Mouse (Mus musculus): ENCODE results near the gene Tulp2. TPM values are rescaled to one million over a fixed set of nuclear protein-coding genes. Genes with fewer than 3 reads are reported as not detected.

Gene Tulp2
- polyA plus RNA-seq (2014; fragmentation: Nextera tagmentation; extraction: Ambion mirVana): 1.7 and 2.9 TPM in 2 replicates

- no peak within 1 kb of the TSS for H3K4me3 ChIP-seq (ENCODE audit: low read depth, low read length)
- whole genome bisulfite sequencing: 46% methylated on average over 15 of the region's 15 CpGs
- ATAC-seq (ENCODE audit: insufficient number of reproducible peaks, insufficient read depth, low FRiP score, low read depth): peak; percentile 71; the same call in 1 of the 2 replicates
- H3K27me3 ChIP-seq (ENCODE audit: control insufficient read depth, insufficient read depth, low read length): no peaks in the 10 kb centered on the region
- H3K27ac ChIP-seq (ENCODE audit: low read length): no peak within 1 kb of the TSS
- no peaks in the 10 kb centered on the region for H3K9me3 ChIP-seq (ENCODE audit: control insufficient read depth, low read depth, low read length)
- H3K36me3 ChIP-seq (ENCODE audit: control insufficient read depth, insufficient read depth, low read length): no peaks in the 10 kb centered on the region
- no peaks in the 10 kb centered on the region for H3K4me1 ChIP-seq (ENCODE audit: control insufficient read depth, insufficient read depth, low read length)
- H3K4me2 ChIP-seq (replicated peaks; ENCODE audit: low read depth, low read length): no peak within 1 kb of the TSS
- no peak within 1 kb of the TSS for H3K9ac ChIP-seq (replicated peaks; ENCODE audit: low read depth, low read length)
Measured at GRCm38 (mm10) chr7:45481374-45481927, at the start of gene Tulp2. Gene Tulp2, plus strand, starts transcription at chr7:45481877.

DNA sequence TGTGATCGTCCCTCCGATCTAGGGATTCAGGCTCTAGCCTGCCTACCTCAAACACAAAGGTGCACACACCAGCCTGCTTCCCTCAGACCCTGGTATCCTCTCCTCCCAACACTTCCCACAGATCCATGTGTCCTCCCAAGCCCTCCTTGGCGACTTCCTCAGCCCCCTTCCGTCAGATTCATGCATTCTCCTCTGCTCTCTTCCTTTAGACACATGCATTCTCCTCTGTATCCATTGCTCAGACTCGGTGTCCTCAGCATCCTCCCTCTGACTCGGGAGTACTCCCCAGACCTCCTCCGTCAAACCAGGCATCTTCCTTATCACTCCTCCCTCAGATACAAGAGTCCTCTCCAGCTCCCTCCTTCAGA, 47.9 kb upstream of the Tulp2 start:
- Histone ChIP-seq H3K4me2 (replicated peaks; ENCODE audit: low read depth, low read length) (peak overlapping the region; percentile 98), H3K4me3 (ENCODE audit: low read depth, low read length) (peak overlapping the region; percentile 88), H3K4me1 (ENCODE audit: control insufficient read depth, insufficient read depth, low read length) (peaks cover 28% of the 10 kb centered on the region), H3K9me3 (ENCODE audit: control insufficient read depth, low read depth, low read length) (no peaks in the 10 kb centered on the region), H3K9ac (replicated peaks; ENCODE audit: low read depth, low read length) (peak overlapping the region; percentile 84), H3K27me3 (ENCODE audit: control insufficient read depth, insufficient read depth, low read length) (no peaks in the 10 kb centered on the region), H3K36me3 (ENCODE audit: control insufficient read depth, insufficient read depth, low read length) (peaks cover 20% of the 10 kb centered on the region), H3K27ac (ENCODE audit: low read length) (peak overlapping the region; percentile 84)
- no peak for ATAC-seq (ENCODE audit: insufficient number of reproducible peaks, insufficient read depth, low FRiP score, low read depth)
- 2% methylated on average over 7 of the region's 7 CpGs for whole genome bisulfite sequencing

DNA sequence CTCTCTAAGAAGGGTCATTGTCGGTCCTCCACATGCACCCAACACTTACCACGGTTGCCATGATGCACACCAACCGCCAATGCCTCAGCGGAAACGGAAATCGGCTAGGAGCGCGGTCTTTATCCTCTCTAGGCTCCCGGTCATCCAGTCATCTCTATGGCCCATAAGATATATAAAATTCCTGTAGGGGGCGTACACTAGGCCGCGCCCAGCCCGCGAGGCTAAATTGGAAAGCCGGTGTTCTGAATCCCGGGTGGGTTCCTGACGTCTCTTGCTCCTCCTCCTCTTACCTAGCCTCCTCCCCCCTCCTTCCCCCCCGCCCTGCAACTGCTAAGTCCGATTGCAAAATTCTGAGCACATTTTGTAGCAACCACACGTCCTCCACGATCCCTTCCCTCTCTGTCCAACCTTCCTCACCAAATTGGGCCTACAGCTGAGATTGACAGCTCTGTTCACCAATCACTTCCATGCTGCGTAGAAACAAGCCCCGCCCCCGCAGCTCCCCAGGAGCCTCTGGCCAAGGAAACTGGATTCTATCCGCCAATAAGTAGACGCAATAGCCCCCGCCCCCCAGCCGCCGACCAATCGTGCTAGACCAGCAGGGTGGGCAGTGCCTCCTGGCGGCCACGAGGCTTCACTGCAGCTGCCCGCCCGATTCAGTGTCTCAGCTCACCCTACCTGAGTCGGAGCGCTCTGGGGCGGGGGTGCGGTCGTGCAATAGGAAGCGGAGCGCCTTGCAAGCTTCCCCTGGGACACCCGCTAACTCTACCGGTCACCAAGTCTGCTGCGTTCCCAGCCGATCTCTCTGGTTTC, 47.3 kb upstream of the Tulp2 start, which contains the start of gene Gys1:
TSS of gene Gys1 (plus strand) at position 642 of the 813 bp plus-strand sequence.
- peak within 1 kb of the TSS; percentile 88 for H3K4me3 ChIP-seq (ENCODE audit: low read depth, low read length)
- H3K9ac ChIP-seq (replicated peaks; ENCODE audit: low read depth, low read length): peak within 1 kb of the TSS; percentile 84
- peak within 1 kb of the TSS; percentile 84 for H3K27ac ChIP-seq (ENCODE audit: low read length)
- H3K36me3 ChIP-seq (ENCODE audit: control insufficient read depth, insufficient read depth, low read length): peaks cover 15% of the 10 kb centered on the region
- no peaks in the 10 kb centered on the region for H3K27me3 ChIP-seq (ENCODE audit: control insufficient read depth, insufficient read depth, low read length)
- peak within 1 kb of the TSS; percentile 98 for H3K4me2 ChIP-seq (replicated peaks; ENCODE audit: low read depth, low read length)
- ATAC-seq (ENCODE audit: insufficient number of reproducible peaks, insufficient read depth, low FRiP score, low read depth): peak; percentile 96
- no peaks in the 10 kb centered on the region for H3K9me3 ChIP-seq (ENCODE audit: control insufficient read depth, low read depth, low read length)
- WGBS: under 1% methylated on average over 45 of the region's 45 CpGs
- peaks cover 28% of the 10 kb centered on the region for H3K4me1 ChIP-seq (ENCODE audit: control insufficient read depth, insufficient read depth, low read length)

- H3K27me3 ChIP-seq (ENCODE audit: control insufficient read depth, insufficient read depth, low read length): no peaks in the 10 kb centered on the region
- H3K36me3 ChIP-seq (ENCODE audit: control insufficient read depth, insufficient read depth, low read length): peaks cover 9% of the 10 kb centered on the region
- H3K9ac ChIP-seq (replicated peaks; ENCODE audit: low read depth, low read length): peak overlapping the region; percentile 67
- peak overlapping the region; percentile 90 for H3K4me2 ChIP-seq (replicated peaks; ENCODE audit: low read depth, low read length)
- no peaks in the 10 kb centered on the region for H3K9me3 ChIP-seq (ENCODE audit: control insufficient read depth, low read depth, low read length)
- 0 out of 2 replicates have a peak, but pooled peaks have one; percentile 3 for ATAC-seq (ENCODE audit: insufficient number of reproducible peaks, insufficient read depth, low FRiP score, low read depth)
- peaks cover 28% of the 10 kb centered on the region for H3K4me1 ChIP-seq (ENCODE audit: control insufficient read depth, insufficient read depth, low read length)
- peak overlapping the region; percentile 68 for H3K27ac ChIP-seq (ENCODE audit: low read length)
- WGBS: 2% methylated on average over 16 of the region's 16 CpGs
- H3K4me3 ChIP-seq (ENCODE audit: low read depth, low read length): peak overlapping the region; percentile 88
Measured at GRCm38 (mm10) chr7:45435038-45435437, 46.6 kb upstream of the Tulp2 start.

- no peaks in the 10 kb centered on the region for H3K9me3 ChIP-seq (ENCODE audit: control insufficient read depth, low read depth, low read length)
- H3K9ac ChIP-seq (replicated peaks; ENCODE audit: low read depth, low read length): no peak overlapping the region
- no peak for ATAC-seq (ENCODE audit: insufficient number of reproducible peaks, insufficient read depth, low FRiP score, low read depth)
- peaks cover 28% of the 10 kb centered on the region for H3K4me1 ChIP-seq (ENCODE audit: control insufficient read depth, insufficient read depth, low read length)
- H3K4me3 ChIP-seq (ENCODE audit: low read depth, low read length): no peak overlapping the region
- H3K36me3 ChIP-seq (ENCODE audit: control insufficient read depth, insufficient read depth, low read length): peaks cover 6% of the 10 kb centered on the region
- no peak overlapping the region for H3K4me2 ChIP-seq (replicated peaks; ENCODE audit: low read depth, low read length)
- WGBS: 85% methylated on average over 5 of the region's 5 CpGs
- H3K27ac ChIP-seq (ENCODE audit: low read length): no peak overlapping the region
- no peaks in the 10 kb centered on the region for H3K27me3 ChIP-seq (ENCODE audit: control insufficient read depth, insufficient read depth, low read length)
Measured at GRCm38 (mm10) chr7:45436444-45436843, 45.2 kb upstream of the Tulp2 start.

- H3K27me3 ChIP-seq (ENCODE audit: control insufficient read depth, insufficient read depth, low read length): no peaks in the 10 kb centered on the region
- no peak overlapping the region for H3K9ac ChIP-seq (replicated peaks; ENCODE audit: low read depth, low read length)
- H3K27ac ChIP-seq (ENCODE audit: low read length): no peak overlapping the region
- 40% methylated on average over 6 of the region's 6 CpGs for WGBS
- H3K36me3 ChIP-seq (ENCODE audit: control insufficient read depth, insufficient read depth, low read length): peaks cover 10% of the 10 kb centered on the region
- H3K4me2 ChIP-seq (replicated peaks; ENCODE audit: low read depth, low read length): peak overlapping the region; percentile 10; the same call in 1 of the 2 replicates
- peaks cover 28% of the 10 kb centered on the region for H3K4me1 ChIP-seq (ENCODE audit: control insufficient read depth, insufficient read depth, low read length)
- H3K4me3 ChIP-seq (ENCODE audit: low read depth, low read length): no peak overlapping the region
- no peak for ATAC-seq (ENCODE audit: insufficient number of reproducible peaks, insufficient read depth, low FRiP score, low read depth)
- H3K9me3 ChIP-seq (ENCODE audit: control insufficient read depth, low read depth, low read length): no peaks in the 10 kb centered on the region
Measured at GRCm38 (mm10) chr7:45437046-45437445, 44.6 kb upstream of the Tulp2 start.

DNA sequence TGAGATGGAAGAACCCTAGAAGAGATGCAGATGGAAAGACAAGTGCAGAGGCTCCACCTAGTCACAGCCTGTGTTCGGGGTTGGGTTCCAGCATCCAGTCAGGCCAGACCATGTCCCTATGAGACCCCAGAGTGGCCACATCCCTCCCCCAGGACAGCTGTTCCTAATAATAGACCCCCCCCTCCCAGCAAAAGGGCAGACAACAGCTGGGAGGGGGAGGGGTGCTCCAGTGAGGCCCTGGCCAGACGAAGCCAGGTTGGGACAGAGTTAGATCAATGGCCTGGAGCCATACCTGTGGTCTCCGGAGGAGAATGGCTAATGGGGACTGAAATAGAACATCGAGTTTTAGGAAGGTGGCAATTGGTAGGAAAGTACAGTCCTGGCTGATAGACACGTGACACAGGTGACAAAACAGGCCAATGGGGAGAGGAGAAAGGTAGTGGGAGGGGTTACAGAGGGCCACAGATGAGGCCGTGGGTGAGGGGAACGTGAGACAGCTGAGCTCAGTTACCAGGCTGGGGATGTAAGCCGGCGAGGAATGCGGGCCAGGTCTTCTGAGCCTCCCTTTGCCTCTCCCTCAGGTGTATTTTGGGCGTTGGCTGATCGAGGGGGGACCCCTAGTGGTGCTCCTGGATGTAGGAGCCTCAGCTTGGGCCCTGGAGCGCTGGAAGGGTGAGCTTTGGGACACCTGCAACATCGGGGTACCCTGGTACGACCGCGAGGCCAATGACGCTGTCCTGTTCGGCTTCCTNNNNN, 44.0 kb upstream of the Tulp2 start, which contains the start of gene Ruvbl2:
TSS of gene Ruvbl2 (minus strand) at position 576 of the 756 bp plus-strand sequence.
- peaks cover 12% of the 10 kb centered on the region for H3K36me3 ChIP-seq (ENCODE audit: control insufficient read depth, insufficient read depth, low read length)
- no peak for ATAC-seq (ENCODE audit: insufficient number of reproducible peaks, insufficient read depth, low FRiP score, low read depth)
- no peak within 1 kb of the TSS for H3K27ac ChIP-seq (ENCODE audit: low read length)
- H3K4me2 ChIP-seq (replicated peaks; ENCODE audit: low read depth, low read length): peak within 1 kb of the TSS; percentile 10; the same call in 1 of the 2 replicates
- whole genome bisulfite sequencing: 17% methylated on average over 19 of the region's 19 CpGs
- no peaks in the 10 kb centered on the region for H3K9me3 ChIP-seq (ENCODE audit: control insufficient read depth, low read depth, low read length)
- H3K4me1 ChIP-seq (ENCODE audit: control insufficient read depth, insufficient read depth, low read length): peaks cover 27% of the 10 kb centered on the region
- no peak within 1 kb of the TSS for H3K4me3 ChIP-seq (ENCODE audit: low read depth, low read length)
- H3K27me3 ChIP-seq (ENCODE audit: control insufficient read depth, insufficient read depth, low read length): no peaks in the 10 kb centered on the region
- H3K9ac ChIP-seq (replicated peaks; ENCODE audit: low read depth, low read length): no peak within 1 kb of the TSS
